Comparison of ENCODE assay signal across 11 mouse cellular contexts in the genomic region with DNA sequence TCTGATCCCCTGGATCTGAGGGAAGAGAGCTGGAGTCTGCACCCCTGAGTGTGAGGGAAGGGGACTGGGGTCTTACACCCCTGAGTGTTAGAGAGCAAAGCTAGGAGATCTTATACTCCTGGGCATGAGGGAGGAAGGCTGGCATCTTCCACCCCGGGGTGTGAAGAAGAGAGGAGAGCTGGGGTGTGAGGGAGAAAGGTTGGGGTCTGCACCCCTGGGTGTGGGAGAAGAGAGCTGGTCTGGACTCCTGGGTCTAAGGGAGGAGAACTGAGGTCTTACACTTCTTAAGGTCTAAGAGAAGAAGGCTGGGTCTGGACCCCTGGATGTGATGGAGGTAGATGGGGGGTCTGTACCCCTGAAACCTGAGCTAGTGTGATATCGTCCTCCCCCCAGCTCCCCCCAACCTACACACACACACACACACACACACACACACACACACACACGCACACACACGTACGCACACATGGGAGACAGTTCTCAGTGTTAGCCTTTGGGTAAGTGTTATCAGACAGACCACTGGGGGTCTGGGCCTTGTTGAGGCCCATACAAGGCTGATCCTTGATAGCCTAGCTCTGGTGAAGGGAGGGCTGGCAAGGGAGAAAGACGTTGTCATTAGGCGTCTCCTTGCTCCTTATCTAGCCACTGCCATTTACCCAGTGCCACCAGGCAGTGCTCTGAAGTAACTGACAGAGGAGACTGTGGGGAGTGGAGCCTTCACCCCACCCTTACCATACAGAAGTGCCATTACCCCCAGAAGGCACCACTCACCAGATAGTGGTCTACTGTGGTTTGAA. TPM values are rescaled to one million over a fixed set of nuclear protein-coding genes. Genes with fewer than 3 reads are reported as not detected.
A peak's percentile ranks its signal among the peaks of the same experiment; 100 is the strongest.
DNase-seq lines count a peak whose midpoint lies in the region; ATAC-seq and TF ChIP-seq lines count a peak whose summit lies in the region.
"Had no signal": no experiment of that assay in that cellular context is flagged by ENCODE, and none has a peak within 500 bp of the region (broad histone marks: within the 10 kb centered on the region; RNA-seq: fewer than 3 reads in every experiment).

No protein-coding gene starts in this region.

- TF ChIP-seq EP300 in CH12.LX (IDR thresholded peaks at IDR 0.05; ENCODE audit: low read length): no peak

- H3K4me3 ChIP-seq in heart, embryonic 16.5 days (ENCODE audit: low read length): peak overlapping the region; percentile 45
- H3K4me3 ChIP-seq in CH12.LX (replicated peaks in 1 of 3; ENCODE audit: low read depth in 2 of 3, low read length in 2 of 3, poor library complexity in 1 of 3): peak overlapping the region in 2 of 3 experiments; percentile 23 to 33
- peak overlapping the region; percentile 98 for H3K4me3 ChIP-seq in erythroblast, embryonic 14.5 days (replicated peaks)
- no peak overlapping the region for H3K4me3 ChIP-seq in neural tube, embryonic 13.5 days

- no peak for TF ChIP-seq CTCF in CH12.LX (conservative IDR thresholded peaks at IDR 0.05 in 1 of 2, IDR thresholded peaks at IDR 0.05 in 1 of 2; ENCODE audit: low read depth in 2 of 2, low read length in 2 of 2)

- H3K27ac ChIP-seq in heart, embryonic 16.5 days (ENCODE audit: low read length): no peak overlapping the region; the same call in 1 of the 2 replicates
- H3K27ac ChIP-seq in CH12.LX (ENCODE audit: insufficient read depth, low read depth): no peak overlapping the region
- H3K27ac ChIP-seq in neural tube, embryonic 13.5 days (replicated peaks): no peak overlapping the region

- peaks cover 8% of the 10 kb centered on the region for H3K4me1 ChIP-seq in heart, embryonic 16.5 days (ENCODE audit: control insufficient read depth, insufficient read depth, low read length)
- H3K4me1 ChIP-seq in CH12.LX (ENCODE audit: control insufficient read depth in 1 of 2, insufficient read depth in 2 of 2): peaks cover 48 to 69% of the 10 kb centered on the region in 2 experiments
- peaks cover 91% of the 10 kb centered on the region for H3K4me1 ChIP-seq in erythroblast, embryonic 14.5 days (ENCODE audit: control insufficient read depth)
- peaks cover 28% of the 10 kb centered on the region for H3K4me1 ChIP-seq in neural tube, embryonic 13.5 days (replicated peaks)

- intact Hi-C loops in heart, postnatal 36 days (cut with DNase I): no loop called here
- intact Hi-C loops in left cerebral cortex, postnatal 36 days (cut with DNase I): no loop called here

- 0 out of 2 replicates have a peak, but pooled peaks cover 2% of the 10 kb centered on the region for H3K27me3 ChIP-seq in heart, embryonic 16.5 days (ENCODE audit: control insufficient read depth, insufficient read depth, low read length)
- no peaks in the 10 kb centered on the region for H3K27me3 ChIP-seq in CH12.LX (replicated peaks)
- no peaks in the 10 kb centered on the region for H3K27me3 ChIP-seq in erythroblast, embryonic 14.5 days (ENCODE audit: control insufficient read depth)
- no peaks in the 10 kb centered on the region for H3K27me3 ChIP-seq in neural tube, embryonic 13.5 days

- no peak for ATAC-seq in heart, embryonic 16.5 days (replicated peaks; ENCODE audit: extremely low read depth, insufficient read depth, low FRiP score)
- no peak for ATAC-seq in neural tube, embryonic 13.5 days (ENCODE audit: low read depth)

- peak overlapping the region; percentile 61 for H3K9ac ChIP-seq in heart, embryonic 16.5 days (ENCODE audit: low read length)
- no peak overlapping the region for H3K9ac ChIP-seq in CH12.LX (ENCODE audit: insufficient read depth, low read depth)
- H3K9ac ChIP-seq in neural tube, embryonic 13.5 days: no peak overlapping the region

- no peaks in the 10 kb centered on the region for H3K79me2 ChIP-seq in CH12.LX (replicated peaks; ENCODE audit: control insufficient read depth, extremely low read depth, insufficient read depth, poor library complexity, severe bottlenecking)

- H3K4me2 ChIP-seq in heart, embryonic 16.5 days (ENCODE audit: low read depth, low read length): peak overlapping the region; percentile 37
- peak overlapping the region; percentile 34 for H3K4me2 ChIP-seq in CH12.LX (ENCODE audit: insufficient read depth, low read depth, poor library complexity, severe bottlenecking)
- peak overlapping the region; percentile 9; the same call in 1 of the 2 replicates for H3K4me2 ChIP-seq in neural tube, embryonic 13.5 days

- DNase-seq in heart, postnatal 36 days: no peak
- DNase-seq in CH12.LX (ENCODE audit: extremely low read depth): no peak
- no peak for DNase-seq in left cerebral cortex, postnatal 36 days (ENCODE audit: low spot score in 2 of 2)
- no peak for DNase-seq in right cerebral cortex, postnatal 4 days
- no peak for DNase-seq in gastrocnemius, adult 18-20 months (ENCODE audit: low spot score)
- DNase-seq: cerebellum, adult 9-10 months; kidney, adult 9 months; midbrain, embryonic 14.5 days had no signal

- 52% methylated on average over 7 of the region's 7 CpGs for WGBS in heart, embryonic 16.5 days
- 82% methylated on average over 7 of the region's 7 CpGs for WGBS in neural tube, embryonic 13.5 days

- H3K9me3 ChIP-seq in heart, embryonic 16.5 days (replicated peaks; ENCODE audit: control insufficient read depth, low read length): no peaks in the 10 kb centered on the region
- no peaks in the 10 kb centered on the region for H3K9me3 ChIP-seq in CH12.LX (replicated peaks; ENCODE audit: low read length)
- peaks cover 2% of the 10 kb centered on the region; the same call in 1 of the 2 replicates for H3K9me3 ChIP-seq in erythroblast, embryonic 14.5 days (ENCODE audit: control insufficient read depth, low read length)
- H3K9me3 ChIP-seq in neural tube, embryonic 13.5 days: no peaks in the 10 kb centered on the region

- TF ChIP-seq POLR2A in CH12.LX (IDR thresholded peaks at IDR 0.05; ENCODE audit: low read depth, low read length): no peak

- in situ Hi-C loops in CH12.LX (cut with MboI; ENCODE audit: low pct_ligation_motif_present, low pct_unique_long_range_greater_than_20kb, low sequenced_read_pairs): no loop called here

- no peaks in the 10 kb centered on the region for H3K36me3 ChIP-seq in heart, embryonic 16.5 days (ENCODE audit: control insufficient read depth, insufficient read depth)
- H3K36me3 ChIP-seq in CH12.LX (replicated peaks in 1 of 2; ENCODE audit: control insufficient read depth in 1 of 2, insufficient read depth in 1 of 2, low read length in 1 of 2): no peaks in the 10 kb centered on the region
- H3K36me3 ChIP-seq in erythroblast, embryonic 14.5 days (ENCODE audit: control insufficient read depth): peaks cover 69% of the 10 kb centered on the region
- no peaks in the 10 kb centered on the region for H3K36me3 ChIP-seq in neural tube, embryonic 13.5 days

- dilution Hi-C loops in CH12.LX (cut with MboI; ENCODE audit: extremely low pct_ligation_motif_present, extremely low pct_unique_long_range_greater_than_20kb, low sequenced_read_pairs): no loop called here

- TF ChIP-seq RAD21 in CH12.LX (IDR thresholded peaks at IDR 0.05; ENCODE audit: low read depth, low read length): no peak

RNA-seq across cellular contexts. Expression of a gene that starts 1.1 kb away (rescaled TPM):
- 5.2 and 10.9 TPM in 2 replicates for polyA plus RNA-seq in heart, embryonic 16.5 days (2015; fragmentation: Nextera tagmentation; extraction: Ambion mirVana)
- total RNA-seq in heart, postnatal 36 days (2021): under 1 TPM; 0.42 to 0.62 TPM
- total RNA-seq in CH12.LX (2012; rRNA removed) (7.6 and 10.5 TPM in 2 replicates), CH12.LX (2014; rRNA removed) (12.9 and 14.3 TPM in 2 replicates)
- 8.2 and 10.6 TPM in 2 replicates for polyA plus RNA-seq in CH12.LX (2012; ENCODE audit: insufficient read length, low read depth)
- polyA plus RNA-seq in erythroblast, embryonic 14.5 days (2012): 56.1 and 61.3 TPM in 2 replicates
- polyA plus RNA-seq in neural tube, embryonic 13.5 days (2015; fragmentation: Nextera tagmentation; extraction: Ambion mirVana): 2.1 and 2.2 TPM in 2 replicates
- total RNA-seq in left cerebral cortex, postnatal 36 days (2021): under 1 TPM; 0.42 to 0.77 TPM
- total RNA-seq in gastrocnemius, adult 18-20 months (2021): under 1 TPM; 0.46 to 0.50 TPM

RNA-seq across cellular contexts. Expression of a gene that starts 22.2 kb away (rescaled TPM):
- polyA plus RNA-seq in heart, embryonic 16.5 days (2015; fragmentation: Nextera tagmentation; extraction: Ambion mirVana): not detected in 2 replicates
- not detected for total RNA-seq in heart, postnatal 36 days (2021)
- not detected in 2 replicates for total RNA-seq in CH12.LX (2012; rRNA removed)
- total RNA-seq in CH12.LX (2014; rRNA removed): not detected in 2 replicates
- polyA plus RNA-seq in CH12.LX (2012; ENCODE audit: insufficient read length, low read depth): not detected in 2 replicates
- 0.02 TPM in 1 of 2 replicates, not detected in the other for polyA plus RNA-seq in erythroblast, embryonic 14.5 days (2012)
- polyA plus RNA-seq in neural tube, embryonic 13.5 days (2015; fragmentation: Nextera tagmentation; extraction: Ambion mirVana): not detected in 2 replicates
- not detected for total RNA-seq in left cerebral cortex, postnatal 36 days (2021)
- total RNA-seq in gastrocnemius, adult 18-20 months (2021): not detected
- polyA plus RNA-seq: midbrain, embryonic 14.5 days had no signal

RNA-seq across cellular contexts. Expression of a gene that starts 28.2 kb away (rescaled TPM):
- 18.7 and 20.5 TPM in 2 replicates for polyA plus RNA-seq in heart, embryonic 16.5 days (2015; fragmentation: Nextera tagmentation; extraction: Ambion mirVana)
- 1 to 10 TPM; 7.1 to 9.6 TPM for total RNA-seq in heart, postnatal 36 days (2021)
- 19.1 and 20.5 TPM in 2 replicates for total RNA-seq in CH12.LX (2012; rRNA removed)
- total RNA-seq in CH12.LX (2014; rRNA removed): 16.9 and 19.9 TPM in 2 replicates
- polyA plus RNA-seq in CH12.LX (2012; ENCODE audit: insufficient read length, low read depth): 24.6 and 26.8 TPM in 2 replicates
- 16.4 and 18.4 TPM in 2 replicates for polyA plus RNA-seq in erythroblast, embryonic 14.5 days (2012)
- polyA plus RNA-seq in neural tube, embryonic 13.5 days (2015; fragmentation: Nextera tagmentation; extraction: Ambion mirVana): 36.2 and 37.7 TPM in 2 replicates
- total RNA-seq in left cerebral cortex, postnatal 36 days (2021): 10 to 100 TPM; 39.6 to 51.1 TPM
- 10 to 100 TPM; 10.3 to 11.0 TPM for total RNA-seq in gastrocnemius, adult 18-20 months (2021)

RNA-seq across cellular contexts. Expression of a gene that starts 37.5 kb away (rescaled TPM):
- 0.17 and 0.30 TPM in 2 replicates for polyA plus RNA-seq in heart, embryonic 16.5 days (2015; fragmentation: Nextera tagmentation; extraction: Ambion mirVana)
- total RNA-seq in heart, postnatal 36 days (2021): not detected
- total RNA-seq in CH12.LX (2012; rRNA removed): not detected in 2 replicates
- not detected in 2 replicates for total RNA-seq in CH12.LX (2014; rRNA removed)
- not detected in 2 replicates for polyA plus RNA-seq in CH12.LX (2012; ENCODE audit: insufficient read length, low read depth)
- not detected in 2 replicates for polyA plus RNA-seq in erythroblast, embryonic 14.5 days (2012)
- polyA plus RNA-seq in neural tube, embryonic 13.5 days (2015; fragmentation: Nextera tagmentation; extraction: Ambion mirVana): 0.31 TPM in 1 of 2 replicates, not detected in the other
- total RNA-seq in left cerebral cortex, postnatal 36 days (2021): not detected
- not detected for total RNA-seq in gastrocnemius, adult 18-20 months (2021)
- polyA plus RNA-seq: midbrain, embryonic 14.5 days had no signal

RNA-seq across cellular contexts. Expression of a gene that starts 54.7 kb away (rescaled TPM):
- 5.1 and 5.2 TPM in 2 replicates for polyA plus RNA-seq in heart, embryonic 16.5 days (2015; fragmentation: Nextera tagmentation; extraction: Ambion mirVana)
- 1 to 10 TPM; 1.7 to 2.5 TPM for total RNA-seq in heart, postnatal 36 days (2021)
- 6.0 and 6.7 TPM in 2 replicates for total RNA-seq in CH12.LX (2012; rRNA removed)
- 4.5 and 5.8 TPM in 2 replicates for total RNA-seq in CH12.LX (2014; rRNA removed)
- 3.3 and 4.7 TPM in 2 replicates for polyA plus RNA-seq in CH12.LX (2012; ENCODE audit: insufficient read length, low read depth)
- polyA plus RNA-seq in erythroblast, embryonic 14.5 days (2012): 0.07 TPM in 1 of 2 replicates, not detected in the other
- polyA plus RNA-seq in neural tube, embryonic 13.5 days (2015; fragmentation: Nextera tagmentation; extraction: Ambion mirVana): 18.2 and 19.2 TPM in 2 replicates
- total RNA-seq in left cerebral cortex, postnatal 36 days (2021): 10 to 100 TPM; 13.2 to 16.2 TPM
- total RNA-seq in gastrocnemius, adult 18-20 months (2021): 1 to 10 TPM; 1.7 to 2.1 TPM

Comparison
In these comparisons a context has a peak if more than half of its experiments do, and no peak if none do; other contexts are left out.
1. RNA of a gene that starts 1.1 kb away (total RNA-seq): 7.6 to 14.3 TPM in CH12.LX; 0.42 to 0.77 TPM in left cerebral cortex, postnatal 36 days, 0.42 to 0.62 TPM in heart, postnatal 36 days and 0.46 to 0.50 TPM in gastrocnemius, adult 18-20 months; every median in the first group is over 4 times any median in the second.
2. Peak in every context shown above with its lines, with median percentiles within 50 percentile points of each other: H3K4me2 ChIP-seq.